Mouse (Mus musculus): ENCODE measurements around the gene Itgb5. TPM values are rescaled to one million over a fixed set of nuclear protein-coding genes. Genes with fewer than 3 reads are reported as not detected.

The Itgb5 gene
- polyA plus RNA-seq, 1 experiment from 2014 or later: 41.4 TPM

DNA sequence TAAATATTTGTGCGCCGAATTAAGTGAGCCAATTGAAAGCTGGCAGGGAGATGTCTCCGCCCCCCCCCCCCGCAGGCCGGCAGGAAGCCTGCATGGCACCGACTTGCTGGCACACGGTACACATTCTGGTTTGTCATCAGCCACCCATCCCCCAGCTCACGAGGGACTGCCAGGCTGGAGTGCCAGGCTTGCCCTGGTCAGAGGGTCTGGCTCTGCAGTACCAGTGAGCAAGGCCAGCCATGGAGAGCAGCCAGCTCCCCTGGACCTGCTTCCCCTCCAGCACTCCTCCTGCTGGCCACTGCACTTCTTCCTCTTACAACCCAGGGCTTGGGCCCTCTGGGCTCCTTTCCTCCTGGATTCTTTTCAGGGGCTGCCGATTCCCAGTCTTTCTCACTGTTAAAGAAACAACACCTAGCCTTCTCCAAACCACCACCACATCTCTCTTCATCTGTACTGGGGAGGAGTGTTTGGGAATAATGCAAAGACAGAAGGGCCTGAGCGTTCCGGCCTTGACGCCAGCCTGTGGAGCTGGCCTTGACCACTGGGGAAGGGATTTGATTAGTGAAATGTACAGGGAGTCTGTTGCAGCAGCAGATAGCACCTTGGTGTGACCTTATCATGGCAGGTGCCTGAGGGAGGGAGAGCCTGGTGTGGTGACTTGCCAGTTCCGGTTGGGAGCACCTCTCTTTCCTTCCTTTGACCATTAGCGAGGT is 30.7 kb downstream of the Itgb5 start:
- 54% methylated on average over 14 of the region's 14 CpGs for WGBS
- no peaks in the 10 kb centered on the region for H3K27me3 ChIP-seq (replicated peaks; ENCODE audit: control insufficient read depth, insufficient read depth, low read length)
- ATAC-seq (replicated peaks; ENCODE audit: low FRiP score, low TSS enrichment, low read depth) (no peak), DNase-seq (ENCODE audit: low spot score) (no peak)
- no peak overlapping the region for H3K4me2 ChIP-seq (ENCODE audit: low read length)
- no peak overlapping the region for H3K9ac ChIP-seq (ENCODE audit: low read length)
- no peaks in the 10 kb centered on the region for H3K4me1 ChIP-seq (replicated peaks; ENCODE audit: control insufficient read depth, insufficient read depth, low read length)
- no peaks in the 10 kb centered on the region for H3K9me3 ChIP-seq (ENCODE audit: control insufficient read depth, low read length)
- H3K27ac ChIP-seq (ENCODE audit: low read depth): no peak overlapping the region
- no peaks in the 10 kb centered on the region for H3K36me3 ChIP-seq (ENCODE audit: control insufficient read depth, insufficient read depth, low read length)
- H3K4me3 ChIP-seq (ENCODE audit: low read depth, low read length): no peak overlapping the region

DNA sequence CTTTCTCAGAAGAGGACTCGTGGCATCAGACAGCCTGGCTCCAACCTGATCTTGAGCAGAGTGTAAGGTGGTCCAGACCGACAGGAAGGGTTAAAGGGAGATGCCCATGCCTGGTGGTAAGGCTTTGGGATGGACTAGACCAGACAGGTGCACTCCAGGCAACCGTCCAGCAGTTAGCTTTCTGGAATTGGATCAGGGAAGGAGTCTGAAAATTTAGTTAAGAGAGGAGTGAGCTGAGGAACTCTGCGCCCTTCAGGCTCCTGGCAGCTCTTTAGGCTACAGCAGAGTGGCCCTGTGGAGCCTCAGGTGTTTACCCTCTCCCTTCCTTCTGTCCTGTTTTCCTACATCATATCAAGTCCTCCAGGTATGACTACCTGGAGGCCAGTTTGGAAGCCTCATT is 32.9 kb downstream of the Itgb5 start:
- no peaks in the 10 kb centered on the region for H3K9me3 ChIP-seq (ENCODE audit: control insufficient read depth, low read length)
- no peaks in the 10 kb centered on the region for H3K4me1 ChIP-seq (replicated peaks; ENCODE audit: control insufficient read depth, insufficient read depth, low read length)
- ATAC-seq (replicated peaks; ENCODE audit: low FRiP score, low TSS enrichment, low read depth) (no peak), DNase-seq (ENCODE audit: low spot score) (no peak)
- H3K4me2 ChIP-seq (ENCODE audit: low read length): no peak overlapping the region
- WGBS: 79% methylated on average over 4 of the region's 4 CpGs
- H3K9ac ChIP-seq (ENCODE audit: low read length): no peak overlapping the region
- no peak overlapping the region for H3K27ac ChIP-seq (ENCODE audit: low read depth)
- 0 out of 2 replicates have a peak, but pooled peaks cover 3% of the 10 kb centered on the region for H3K36me3 ChIP-seq (ENCODE audit: control insufficient read depth, insufficient read depth, low read length)
- H3K4me3 ChIP-seq (ENCODE audit: low read depth, low read length): no peak overlapping the region
- no peaks in the 10 kb centered on the region for H3K27me3 ChIP-seq (replicated peaks; ENCODE audit: control insufficient read depth, insufficient read depth, low read length)

GRCm38 (mm10) chr16:33863208-33863751 is 33.8 kb downstream of the Itgb5 start:
- Histone ChIP-seq H3K9me3 (ENCODE audit: control insufficient read depth, low read length) (no peaks in the 10 kb centered on the region), H3K27me3 (replicated peaks; ENCODE audit: control insufficient read depth, insufficient read depth, low read length) (no peaks in the 10 kb centered on the region), H3K36me3 (ENCODE audit: control insufficient read depth, insufficient read depth, low read length) (0 out of 2 replicates have a peak, but pooled peaks cover 3% of the 10 kb centered on the region), H3K9ac (ENCODE audit: low read length) (no peak overlapping the region), H3K4me3 (ENCODE audit: low read depth, low read length) (no peak overlapping the region), H3K4me2 (ENCODE audit: low read length) (no peak overlapping the region), H3K4me1 (replicated peaks; ENCODE audit: control insufficient read depth, insufficient read depth, low read length) (no peaks in the 10 kb centered on the region), H3K27ac (ENCODE audit: low read depth) (no peak overlapping the region)
- no peak for ATAC-seq (replicated peaks; ENCODE audit: low FRiP score, low TSS enrichment, low read depth)
- no peak for DNase-seq (ENCODE audit: low spot score)
- 76% methylated on average over 5 of the region's 5 CpGs for WGBS

DNA sequence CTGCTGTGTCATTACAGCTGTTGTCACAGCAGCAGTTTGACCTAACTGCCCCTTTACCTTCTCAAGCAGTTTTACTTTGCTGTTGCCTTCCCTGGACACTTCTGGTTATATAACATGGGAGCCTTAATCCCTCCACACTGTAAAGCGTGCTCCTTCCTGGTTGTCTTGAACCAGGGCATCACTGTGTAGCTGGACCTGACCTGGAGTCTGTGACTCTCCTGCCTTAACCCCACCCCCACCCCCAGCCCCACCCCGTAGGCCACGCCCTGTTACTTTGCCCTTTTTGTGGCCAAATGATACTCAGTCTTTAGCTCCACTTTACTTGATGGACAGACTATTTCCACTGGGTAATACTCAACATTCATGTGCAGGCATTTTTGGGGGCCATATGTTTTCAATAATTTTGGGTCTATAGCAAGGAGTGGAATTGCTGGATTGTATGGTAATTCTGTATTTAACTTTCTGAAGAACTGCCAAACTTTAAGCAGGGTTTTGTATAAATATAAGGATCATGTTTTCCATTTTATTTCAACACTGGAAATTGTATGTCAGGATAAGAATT is 40.8 kb downstream of the Itgb5 start:
- ATAC-seq (replicated peaks; ENCODE audit: low FRiP score, low TSS enrichment, low read depth) (0 out of 2 replicates have a peak, but pooled peaks have one; percentile 45), DNase-seq (ENCODE audit: low spot score) (no peak)
- H3K9me3 ChIP-seq (ENCODE audit: control insufficient read depth, low read length): no peaks in the 10 kb centered on the region
- no peak overlapping the region for H3K4me3 ChIP-seq (ENCODE audit: low read depth, low read length)
- H3K27me3 ChIP-seq (replicated peaks; ENCODE audit: control insufficient read depth, insufficient read depth, low read length): no peaks in the 10 kb centered on the region
- no peak overlapping the region for H3K9ac ChIP-seq (ENCODE audit: low read length)
- WGBS: 78% methylated on average over 3 of the region's 3 CpGs
- H3K4me2 ChIP-seq (ENCODE audit: low read length): no peak overlapping the region
- 0 out of 2 replicates have a peak, but pooled peaks cover 5% of the 10 kb centered on the region for H3K36me3 ChIP-seq (ENCODE audit: control insufficient read depth, insufficient read depth, low read length)
- H3K4me1 ChIP-seq (replicated peaks; ENCODE audit: control insufficient read depth, insufficient read depth, low read length): peaks cover 3% of the 10 kb centered on the region
- no peak overlapping the region for H3K27ac ChIP-seq (ENCODE audit: low read depth)

DNA sequence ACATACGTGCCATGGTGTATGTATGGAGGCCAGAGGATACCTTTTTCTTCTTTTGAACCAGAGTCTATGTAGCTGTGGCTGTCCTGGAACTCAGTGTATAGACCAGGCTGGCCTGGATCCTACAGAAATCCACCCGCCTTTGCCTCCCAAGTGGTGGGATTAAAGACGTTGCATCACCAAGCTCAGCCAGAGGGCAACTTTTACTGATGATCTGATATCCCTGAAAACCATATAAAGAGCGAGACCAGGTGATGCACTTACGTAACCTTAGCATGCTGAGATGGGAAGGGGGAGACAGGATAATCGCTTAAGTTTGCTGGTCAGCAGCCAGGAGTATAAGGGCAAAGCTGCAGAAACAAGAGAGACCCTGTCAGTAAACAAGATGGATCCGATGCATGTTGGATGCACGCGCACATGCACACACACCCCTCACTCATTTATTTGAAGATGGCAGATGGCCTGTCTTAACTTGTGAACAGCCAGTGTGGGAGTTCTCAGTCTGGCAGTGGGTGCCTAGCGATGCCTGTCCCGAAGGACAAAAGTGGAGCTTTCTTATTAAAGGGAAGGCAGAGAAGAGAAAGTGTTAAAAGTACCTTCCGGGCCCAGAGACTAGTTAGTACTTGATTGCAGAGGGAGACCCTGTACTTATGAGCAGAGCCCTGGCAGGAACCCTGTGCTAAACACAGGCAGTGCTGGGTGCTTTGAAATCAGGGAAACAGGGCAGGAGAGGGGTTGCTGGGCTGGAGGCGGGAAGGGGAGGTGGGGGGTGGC is 41.7 kb downstream of the Itgb5 start:
- no peak for DNase-seq (ENCODE audit: low spot score)
- no peak overlapping the region for H3K9ac ChIP-seq (ENCODE audit: low read length)
- WGBS: 71% methylated on average over 13 of the region's 13 CpGs

GRCm38 (mm10) chr16:33871865-33872443 is 42.5 kb downstream of the Itgb5 start:
- WGBS: 49% methylated on average over 14 of the region's 14 CpGs
- Histone ChIP-seq H3K4me2 (ENCODE audit: low read length) (no peak overlapping the region), H3K27me3 (replicated peaks; ENCODE audit: control insufficient read depth, insufficient read depth, low read length) (no peaks in the 10 kb centered on the region), H3K4me1 (replicated peaks; ENCODE audit: control insufficient read depth, insufficient read depth, low read length) (peaks cover 3% of the 10 kb centered on the region), H3K9me3 (ENCODE audit: control insufficient read depth, low read length) (no peaks in the 10 kb centered on the region), H3K4me3 (ENCODE audit: low read depth, low read length) (no peak overlapping the region), H3K27ac (ENCODE audit: low read depth) (no peak overlapping the region), H3K9ac (ENCODE audit: low read length) (no peak overlapping the region), H3K36me3 (ENCODE audit: control insufficient read depth, insufficient read depth, low read length) (0 out of 2 replicates have a peak, but pooled peaks cover 7% of the 10 kb centered on the region)
- DNase-seq (ENCODE audit: low spot score): no peak
- peak; percentile 53 for ATAC-seq (replicated peaks; ENCODE audit: low FRiP score, low TSS enrichment, low read depth)

More for the DNA sequence above, 41.7 kb downstream of the Itgb5 start:
- Histone ChIP-seq H3K27me3 (replicated peaks; ENCODE audit: control insufficient read depth, insufficient read depth, low read length) (no peaks in the 10 kb centered on the region), H3K4me3 (ENCODE audit: low read depth, low read length) (no peak overlapping the region), H3K9me3 (ENCODE audit: control insufficient read depth, low read length) (no peaks in the 10 kb centered on the region), H3K4me2 (ENCODE audit: low read length) (no peak overlapping the region), H3K4me1 (replicated peaks; ENCODE audit: control insufficient read depth, insufficient read depth, low read length) (peaks cover 3% of the 10 kb centered on the region), H3K36me3 (ENCODE audit: control insufficient read depth, insufficient read depth, low read length) (0 out of 2 replicates have a peak, but pooled peaks cover 9% of the 10 kb centered on the region), H3K27ac (ENCODE audit: low read depth) (no peak overlapping the region)
- no peak for ATAC-seq (replicated peaks; ENCODE audit: low FRiP score, low TSS enrichment, low read depth)

- DNase-seq (ENCODE audit: low spot score) (no peak), ATAC-seq (replicated peaks; ENCODE audit: low FRiP score, low TSS enrichment, low read depth) (no peak)
- WGBS: 73% methylated on average over 7 of the region's 7 CpGs
- H3K4me2 ChIP-seq (ENCODE audit: low read length): no peak overlapping the region
- no peaks in the 10 kb centered on the region for H3K27me3 ChIP-seq (replicated peaks; ENCODE audit: control insufficient read depth, insufficient read depth, low read length)
- no peaks in the 10 kb centered on the region for H3K9me3 ChIP-seq (ENCODE audit: control insufficient read depth, low read length)
- H3K4me1 ChIP-seq (replicated peaks; ENCODE audit: control insufficient read depth, insufficient read depth, low read length): peaks cover 12% of the 10 kb centered on the region
- H3K4me3 ChIP-seq (ENCODE audit: low read depth, low read length): no peak overlapping the region
- H3K9ac ChIP-seq (ENCODE audit: low read length): no peak overlapping the region
- H3K36me3 ChIP-seq (ENCODE audit: control insufficient read depth, insufficient read depth, low read length): 0 out of 2 replicates have a peak, but pooled peaks cover 7% of the 10 kb centered on the region
- H3K27ac ChIP-seq (ENCODE audit: low read depth): no peak overlapping the region
Observed at GRCm38 (mm10) chr16:33873282-33873681, 43.8 kb downstream of the Itgb5 start.

DNA sequence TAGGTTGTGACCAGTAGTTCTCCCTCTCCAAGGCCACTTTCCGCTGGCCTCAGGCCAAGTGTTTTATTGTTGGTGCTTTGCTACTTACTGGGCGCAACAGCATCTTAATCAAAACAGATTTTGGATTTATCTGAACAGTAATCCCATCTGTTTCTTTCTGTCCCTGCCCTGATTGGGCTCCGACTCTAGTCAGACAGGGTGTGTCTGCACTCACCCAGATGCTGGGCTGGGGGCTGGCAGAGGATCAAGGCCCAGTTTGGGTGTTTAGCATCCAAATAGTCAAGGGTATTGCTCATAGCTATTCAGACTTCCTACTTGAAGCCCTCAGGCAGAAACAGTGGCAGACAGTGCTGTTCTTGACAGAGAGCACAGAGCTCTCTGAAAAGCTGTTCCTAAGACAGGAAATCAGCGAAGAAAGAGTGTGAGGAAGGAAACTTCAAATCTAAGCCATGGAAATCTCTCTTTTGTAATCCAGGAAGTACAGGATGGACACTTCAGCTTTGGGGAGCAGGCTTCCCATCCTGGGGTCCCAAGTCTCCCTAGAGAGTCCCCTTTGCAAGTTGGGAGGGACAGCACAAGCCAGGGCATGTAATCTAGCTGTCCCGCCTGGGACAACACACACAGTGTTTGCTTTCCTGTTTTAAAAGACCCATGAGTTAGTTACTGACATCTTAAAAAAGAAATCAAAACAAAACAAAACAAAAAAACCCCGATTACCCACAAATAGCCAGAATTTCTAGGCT is 48.7 kb downstream of the Itgb5 start:
- no peak overlapping the region for H3K4me3 ChIP-seq (ENCODE audit: low read depth, low read length)
- 0 out of 2 replicates have a peak, but pooled peaks cover 7% of the 10 kb centered on the region for H3K36me3 ChIP-seq (ENCODE audit: control insufficient read depth, insufficient read depth, low read length)
- H3K27me3 ChIP-seq (replicated peaks; ENCODE audit: control insufficient read depth, insufficient read depth, low read length): no peaks in the 10 kb centered on the region
- H3K9ac ChIP-seq (ENCODE audit: low read length): no peak overlapping the region
- no peaks in the 10 kb centered on the region for H3K9me3 ChIP-seq (ENCODE audit: control insufficient read depth, low read length)
- peaks cover 36% of the 10 kb centered on the region for H3K4me1 ChIP-seq (replicated peaks; ENCODE audit: control insufficient read depth, insufficient read depth, low read length)
- ATAC-seq (replicated peaks; ENCODE audit: low FRiP score, low TSS enrichment, low read depth): no peak
- no peak for DNase-seq (ENCODE audit: low spot score)
- WGBS: 60% methylated on average over 6 of the region's 6 CpGs
- H3K4me2 ChIP-seq (ENCODE audit: low read length): no peak overlapping the region
- peak overlapping the region; percentile 40 for H3K27ac ChIP-seq (ENCODE audit: low read depth)

Measured in intestine, embryonic 14.5 days (tissue).